ENCODE assay signal across 7 mouse cellular contexts in genomic region chr8:11215231-11215630, GRCm38 (mm10).
DNase-seq lines count a peak whose midpoint lies in the region; ATAC-seq and TF ChIP-seq lines count a peak whose summit lies in the region.

No protein-coding gene starts in this region.

- H3K9me3 ChIP-seq in G1E (replicated peaks) = no peaks in the 10 kb centered on the region
- no peaks in the 10 kb centered on the region for H3K9me3 ChIP-seq in embryonic facial prominence, embryonic 10.5 days
- H3K9me3 ChIP-seq in hindbrain, embryonic 10.5 days = no peaks in the 10 kb centered on the region

- peak; percentile 38 for TF ChIP-seq CTCF in G1E (IDR thresholded peaks at IDR 0.05; ENCODE audit: low read depth, low read length)

- peak; percentile 49; the same call in 1 of the 2 replicates for ATAC-seq in G1E (ENCODE audit: extremely low read depth, insufficient number of reproducible peaks, low FRiP score, poor library complexity, severe bottlenecking)

- H3K27ac ChIP-seq in embryonic facial prominence, embryonic 10.5 days (replicated peaks) = no peak overlapping the region
- no peak overlapping the region for H3K27ac ChIP-seq in hindbrain, embryonic 10.5 days

- peak; percentile 58 for DNase-seq in G1E (ENCODE audit: low spot score)
- peak; percentile 83 for DNase-seq in adrenal gland, postnatal 14 days
- DNase-seq in embryonic facial prominence, embryonic 10.5 days (ENCODE audit: low spot score) = peak; percentile 67
- DNase-seq in hindbrain, embryonic 10.5 days (ENCODE audit: low spot score) = peak; percentile 60
- peak; percentile 20 for DNase-seq in layer of hippocampus, adult 9-10 months (ENCODE audit: low spot score)
- peak; percentile 80 for DNase-seq in lung, postnatal 10 days
- DNase-seq in right cerebral cortex, adult 18-20 months = peak; percentile 52

- H3K4me3 ChIP-seq in G1E (ENCODE audit: low read depth, low read length) = no peak overlapping the region
- no peak overlapping the region for H3K4me3 ChIP-seq in embryonic facial prominence, embryonic 10.5 days
- no peak overlapping the region for H3K4me3 ChIP-seq in hindbrain, embryonic 10.5 days

- H3K4me1 ChIP-seq in G1E (ENCODE audit: insufficient read depth, low read depth, low read length) = no peaks in the 10 kb centered on the region
- no peaks in the 10 kb centered on the region for H3K4me1 ChIP-seq in embryonic facial prominence, embryonic 10.5 days
- no peaks in the 10 kb centered on the region for H3K4me1 ChIP-seq in hindbrain, embryonic 10.5 days (replicated peaks)

- H3K27me3 ChIP-seq in G1E (ENCODE audit: insufficient read depth, low read length) = peaks cover 11% of the 10 kb centered on the region
- H3K27me3 ChIP-seq in embryonic facial prominence, embryonic 10.5 days (replicated peaks; ENCODE audit: low read depth, poor library complexity, severe bottlenecking) = no peaks in the 10 kb centered on the region
- H3K27me3 ChIP-seq in hindbrain, embryonic 10.5 days (ENCODE audit: insufficient read depth, poor library complexity, severe bottlenecking) = no peaks in the 10 kb centered on the region

- 34% methylated on average over 1 of the region's 1 CpGs for WGBS in embryonic facial prominence, embryonic 10.5 days
- WGBS in hindbrain, embryonic 10.5 days = 31% methylated on average over 1 of the region's 1 CpGs

- H3K36me3 ChIP-seq in G1E (replicated peaks) = no peaks in the 10 kb centered on the region
- H3K36me3 ChIP-seq in embryonic facial prominence, embryonic 10.5 days (replicated peaks) = peaks cover 100% of the 10 kb centered on the region
- peaks cover 70% of the 10 kb centered on the region for H3K36me3 ChIP-seq in hindbrain, embryonic 10.5 days

Comparison
In these comparisons a context has a peak if more than half of its experiments do, and no peak if none do; other contexts are left out.
1. DNase-seq: peak in every context shown above with its lines; median percentile 83 in adrenal gland, postnatal 14 days; 80 in lung, postnatal 10 days; 67 in embryonic facial prominence, embryonic 10.5 days; 60 in hindbrain, embryonic 10.5 days; 58 in G1E; 52 in right cerebral cortex, adult 18-20 months; 20 in layer of hippocampus, adult 9-10 months.